In genomic region chr4:119096401-119096800, GRCm38 (mm10) we compare ENCODE assay signal across 19 mouse cellular contexts. TPM values are rescaled to one million over a fixed set of nuclear protein-coding genes. Genes with fewer than 3 reads are reported as not detected.
DNase-seq lines count a peak whose midpoint lies in the region; ATAC-seq and TF ChIP-seq lines count a peak whose summit lies in the region.
"Had no signal": no experiment of that assay in that cellular context is flagged by ENCODE, and none has a peak within 500 bp of the region (broad histone marks: within the 10 kb centered on the region; RNA-seq: fewer than 3 reads in every experiment).

No protein-coding gene starts in this region.

- no peaks in the 10 kb centered on the region for H3K4me1 ChIP-seq in lung, embryonic 14.5 days (ENCODE audit: insufficient read depth)
- H3K4me1 ChIP-seq: forebrain, embryonic 13.5 days; hindbrain, embryonic 15.5 days had no signal

- H3K4me3 ChIP-seq in lung, embryonic 14.5 days (ENCODE audit: low read depth, low read length), result no peak overlapping the region
- H3K4me3 ChIP-seq: forebrain, embryonic 13.5 days; hindbrain, embryonic 15.5 days had no signal

- H3K9me3 ChIP-seq in lung, embryonic 14.5 days (ENCODE audit: low read depth, low read length), result no peaks in the 10 kb centered on the region
- H3K9me3 ChIP-seq: forebrain, embryonic 13.5 days; hindbrain, embryonic 15.5 days had no signal

- 0 out of 2 replicates have a peak, but pooled peaks have one; percentile 17 for ATAC-seq in lung, embryonic 14.5 days (ENCODE audit: insufficient read depth)
- ATAC-seq in frontal cortex, adult (ENCODE audit: low TSS enrichment), result no peak
- ATAC-seq: forebrain, embryonic 13.5 days; intestine, embryonic 16.5 days; lung, postnatal 0 days had no signal

- H3K27me3 ChIP-seq in lung, embryonic 14.5 days (ENCODE audit: insufficient read depth, low read length), result no peaks in the 10 kb centered on the region
- H3K27me3 ChIP-seq: forebrain, embryonic 13.5 days; hindbrain, embryonic 15.5 days had no signal

- H3K9ac ChIP-seq in lung, embryonic 14.5 days, result no peak overlapping the region
- H3K9ac ChIP-seq: forebrain, embryonic 13.5 days; hindbrain, embryonic 15.5 days; liver, embryonic 14.5 days had no signal

- no peak overlapping the region for H3K4me2 ChIP-seq in lung, embryonic 14.5 days
- H3K4me2 ChIP-seq: forebrain, embryonic 13.5 days; hindbrain, embryonic 15.5 days had no signal

- H3K27ac ChIP-seq in lung, embryonic 14.5 days (ENCODE audit: low read depth), result no peak overlapping the region
- H3K27ac ChIP-seq: forebrain, embryonic 13.5 days; hindbrain, embryonic 15.5 days; liver, embryonic 14.5 days had no signal

- no peaks in the 10 kb centered on the region for H3K36me3 ChIP-seq in lung, embryonic 14.5 days (ENCODE audit: insufficient read depth)
- H3K36me3 ChIP-seq: hindbrain, embryonic 15.5 days had no signal

- no peak for TF ChIP-seq CTCF in lung, embryonic 14.5 days (IDR thresholded peaks at IDR 0.05; ENCODE audit: low read depth)

- intact Hi-C loops in heart, postnatal 14 days (cut with DNase I), result no loop called here

- WGBS in lung, embryonic 14.5 days, result 49% methylated on average over 3 of the region's 3 CpGs

- DNase-seq in kidney, adult 11 months, result peak; percentile 41
- no peak for DNase-seq in kidney, adult 9 months
- no peak for DNase-seq in lung, embryonic 14.5 days
- DNase-seq in lung, postnatal 14 days, result no peak
- DNase-seq in heart, postnatal 14 days, result peak; percentile 31 to 44
- DNase-seq in adrenal gland, postnatal 25 days, result no peak
- DNase-seq: adrenal gland, adult 8-10 months; cerebellum, adult 11 months; cerebellum, postnatal 36 days; midbrain, embryonic 14.5 days; retina, postnatal 1 day; right cerebral cortex, postnatal 4 days; thymus, adult 18-20 months had no signal

RNA-seq across cellular contexts. Expression of gene Slc2a1, which starts 12.1 kb away (rescaled TPM):
- polyA plus RNA-seq in lung, embryonic 14.5 days (2014; fragmentation: Nextera tagmentation; extraction: Ambion mirVana), result 70.7 and 83.1 TPM in 2 replicates
- 1 to 10 TPM; 6.2 to 8.5 TPM for total RNA-seq in heart, postnatal 14 days (2021)
- total RNA-seq in adrenal gland, postnatal 25 days (2021), result 19.7 and 21.6 TPM in 2 replicates

Comparison
In these comparisons a context has a peak if more than half of its experiments do, and no peak if none do; other contexts are left out.
1. DNase-seq: peak in kidney, adult 11 months (single experiment) and heart, postnatal 14 days (2 of 2); none in kidney, adult 9 months (single experiment), lung, embryonic 14.5 days (single experiment), lung, postnatal 14 days (single experiment) and adrenal gland, postnatal 25 days (single experiment).